Mouse (Mus musculus) midbrain, embryonic 11.5 days (tissue): ENCODE measurements at regions not wholly inside any gene's neighbourhood (a gene's known extent, or its start where the extent isn't known, plus 50 kb on each side); places are given as distances from the start of the nearest gene placed in this dataset.

Experiments used
- ATAC-seq: fragments of 200-750 bp; cut with Nextera tagmentation; 2 replicates; pipeline ENCODE4 v1.8.0; 2017; ENCODE audit warnings: moderate TSS enrichment, moderate library complexity; ENCODE audit not compliant: low FRiP score
- DNase-seq: peaks from one replicate; pipeline ENCODE4 v3.0.0; 2015; ENCODE audit warnings: low spot score; ENCODE audit errors: missing footprints
- H3K27ac ChIP-seq: fragments of 300-500 bp; sonication (generic); 2 replicates; pipeline ENCODE4 v1.5.1; 2014; ENCODE audit warnings: low read depth, low read length
- H3K27me3 ChIP-seq: fragments of 300-500 bp; sonication (generic); 2 replicates; pipeline ENCODE4 v1.6.1; 2014; ENCODE audit warnings: mild to moderate bottlenecking, low read length, moderate library complexity, mixed read lengths; ENCODE audit not compliant: control insufficient read depth, insufficient read depth
- H3K36me3 ChIP-seq: fragments of 300-500 bp; sonication (generic); 2 replicates; pipeline ENCODE4 v1.6.1; 2014; ENCODE audit warnings: mild to moderate bottlenecking, low read length, moderate library complexity, mixed read lengths; ENCODE audit not compliant: control insufficient read depth, insufficient read depth
- H3K4me1 ChIP-seq: fragments of 300-500 bp; sonication (generic); 2 replicates; pipeline ENCODE4 v1.6.1; 2014; ENCODE audit warnings: low read length; ENCODE audit not compliant: control insufficient read depth, insufficient read depth
- H3K4me2 ChIP-seq: fragments of 300-500 bp; sonication (generic); 2 replicates; pipeline ENCODE4 v1.6.1; 2014; ENCODE audit warnings: mild to moderate bottlenecking, moderate library complexity
- H3K4me3 ChIP-seq: fragments of 300-500 bp; sonication (generic); 2 replicates; pipeline ENCODE4 v1.5.1; 2014; ENCODE audit warnings: low read depth, low read length
- H3K9ac ChIP-seq: fragments of 300-500 bp; sonication (generic); 2 replicates; pipeline ENCODE4 v1.6.1; 2014; ENCODE audit warnings: low read length
- H3K9me3 ChIP-seq: fragments of 300-500 bp; sonication (generic); 2 replicates; pipeline ENCODE4 v1.6.1; 2016; ENCODE audit warnings: low read length; ENCODE audit not compliant: control insufficient read depth
- WGBS: fragments of 180-500 bp; shearing (Covaris S2); extraction: QIAGEN DNeasy Blood & Tissue Kit; methylation state at CpG from one replicate; pipeline ENCODE4 v1.1.7; 2014; 5-methylcytosine and 5-hydroxymethylcytosine counted together

DNA sequence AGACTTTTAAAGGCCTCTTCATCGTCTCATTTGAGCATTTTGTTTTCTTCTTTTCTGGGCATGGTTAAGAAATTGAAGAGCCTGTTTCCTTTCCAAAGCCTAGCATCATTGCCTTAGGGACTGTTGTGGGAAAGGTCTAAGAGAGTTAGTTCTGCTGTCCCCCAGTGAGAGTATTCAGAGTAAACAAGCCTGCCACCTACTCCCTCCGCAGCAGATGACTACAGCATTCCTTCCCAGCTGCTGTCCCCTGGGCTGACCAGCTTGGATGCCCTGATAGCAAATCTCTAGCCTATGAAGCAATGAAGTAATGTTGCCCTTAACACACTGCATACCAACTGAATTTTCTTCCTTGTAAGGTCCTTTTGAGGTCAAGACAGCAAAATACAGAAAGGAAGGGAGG lies 164.9 kb downstream of the Moxd1 start:
- ATAC-seq (no peak), DNase-seq (no peak)
- no peaks in the 10 kb centered on the region for H3K9me3 ChIP-seq
- H3K4me2 ChIP-seq = no peak overlapping the region
- H3K27ac ChIP-seq = no peak overlapping the region
- no peaks in the 10 kb centered on the region for H3K36me3 ChIP-seq
- no peak overlapping the region for H3K4me3 ChIP-seq
- H3K4me1 ChIP-seq = no peaks in the 10 kb centered on the region
- no peak overlapping the region for H3K9ac ChIP-seq
- H3K27me3 ChIP-seq = no peaks in the 10 kb centered on the region
- 61% methylated on average over 2 of the region's 2 CpGs for WGBS

DNA sequence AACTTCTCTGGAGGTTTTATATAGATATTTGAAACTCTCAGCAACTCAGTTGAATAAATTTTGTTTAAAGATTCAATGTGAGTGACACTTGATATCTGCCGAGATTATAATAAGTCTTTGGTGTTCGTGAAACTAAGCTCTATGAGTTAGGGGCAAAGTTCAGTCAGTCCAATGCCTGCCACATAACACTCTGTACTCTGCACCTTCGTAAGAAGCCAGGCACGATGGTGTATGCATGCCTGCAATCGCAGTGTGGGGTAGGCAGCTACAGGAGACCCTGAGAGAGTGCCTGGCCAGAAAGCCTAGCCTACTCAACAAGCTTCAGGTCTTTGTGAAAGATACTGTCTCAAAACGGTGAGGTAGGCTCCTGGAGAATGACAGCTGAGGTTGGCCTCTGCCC lies 167.7 kb downstream of the Moxd1 start:
- 85% methylated on average over 6 of the region's 6 CpGs for WGBS
- no peak for DNase-seq
- H3K27me3 ChIP-seq = no peaks in the 10 kb centered on the region

DNA sequence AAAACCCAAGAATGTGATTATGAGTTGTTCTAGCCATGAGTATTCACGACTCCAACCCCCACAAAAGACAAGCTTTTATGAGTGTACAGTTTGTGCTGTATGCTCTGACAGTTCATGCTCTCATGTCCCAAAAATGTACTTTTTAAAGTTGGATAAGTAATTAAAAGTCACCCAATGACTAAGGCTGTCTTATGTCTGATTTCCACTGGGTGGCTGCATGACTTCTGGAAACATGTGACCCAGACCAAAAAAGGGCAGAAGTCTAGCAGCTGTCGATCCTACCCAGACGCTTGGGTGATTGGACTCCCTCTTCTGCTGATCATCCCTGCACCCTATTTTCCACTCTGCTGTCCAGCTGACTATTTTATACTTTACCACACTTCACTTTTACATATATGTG lies 168.7 kb downstream of the Moxd1 start:
- H3K9me3 ChIP-seq = no peaks in the 10 kb centered on the region
- no peaks in the 10 kb centered on the region for H3K4me1 ChIP-seq
- WGBS = 86% methylated on average over 3 of the region's 3 CpGs
- no peaks in the 10 kb centered on the region for H3K27me3 ChIP-seq
- H3K27ac ChIP-seq = no peak overlapping the region
- no peak overlapping the region for H3K4me2 ChIP-seq
- H3K36me3 ChIP-seq = no peaks in the 10 kb centered on the region
- H3K9ac ChIP-seq = no peak overlapping the region
- ATAC-seq (no peak), DNase-seq (no peak)
- no peak overlapping the region for H3K4me3 ChIP-seq

More for the DNA sequence above, 167.7 kb downstream of the Moxd1 start:
- no peaks in the 10 kb centered on the region for H3K4me1 ChIP-seq
- no peaks in the 10 kb centered on the region for H3K36me3 ChIP-seq
- H3K9me3 ChIP-seq = no peaks in the 10 kb centered on the region
- no peak overlapping the region for H3K27ac ChIP-seq
- no peak overlapping the region for H3K4me3 ChIP-seq
- no peak for ATAC-seq
- no peak overlapping the region for H3K4me2 ChIP-seq
- H3K9ac ChIP-seq = no peak overlapping the region

DNA sequence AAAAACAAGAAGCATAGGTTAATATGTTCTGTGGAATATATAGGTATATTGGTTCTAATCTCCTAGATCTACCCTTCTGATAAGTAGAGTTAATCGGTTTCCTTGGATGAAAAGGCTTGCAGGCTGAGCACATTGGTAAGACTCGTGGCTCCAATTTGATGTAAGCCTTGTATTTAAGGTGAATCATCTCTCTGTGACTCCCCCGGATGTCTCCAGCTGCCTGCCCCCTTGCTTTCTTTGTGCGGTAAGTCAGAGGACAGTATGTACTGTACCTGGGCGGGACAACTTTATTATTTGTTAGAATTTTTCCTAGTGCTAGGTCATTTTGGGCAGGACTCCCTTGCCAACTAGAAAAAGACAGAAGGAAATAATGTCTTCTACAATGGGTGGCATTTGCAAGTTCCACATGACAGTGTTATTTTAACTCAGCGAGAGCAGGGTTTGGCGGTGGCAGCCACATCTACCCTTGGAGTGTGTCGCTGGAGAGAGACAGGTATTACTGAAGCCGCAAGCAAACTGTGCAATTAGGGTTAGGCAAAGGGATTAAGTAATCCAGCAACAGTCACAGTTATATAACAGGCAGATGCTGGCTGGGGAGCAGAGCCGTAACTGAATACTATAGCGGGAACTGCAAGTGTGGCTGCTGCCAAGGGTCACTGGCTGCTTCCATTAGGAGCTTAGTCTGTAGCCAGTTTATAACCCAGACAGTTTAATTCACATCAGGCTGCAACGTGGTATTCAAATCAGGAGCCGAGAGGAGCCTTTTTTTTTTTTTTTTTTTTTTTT lies 172.9 kb downstream of the Moxd1 start:
- no peak for DNase-seq
- no peak overlapping the region for H3K9ac ChIP-seq
- H3K36me3 ChIP-seq = no peaks in the 10 kb centered on the region
- H3K27me3 ChIP-seq = no peaks in the 10 kb centered on the region
- H3K9me3 ChIP-seq = no peaks in the 10 kb centered on the region
- H3K27ac ChIP-seq = no peak overlapping the region
- H3K4me3 ChIP-seq = no peak overlapping the region
- no peaks in the 10 kb centered on the region for H3K4me1 ChIP-seq
- no peak overlapping the region for H3K4me2 ChIP-seq
- WGBS = 74% methylated on average over 13 of the region's 13 CpGs
- ATAC-seq = no peak

DNA sequence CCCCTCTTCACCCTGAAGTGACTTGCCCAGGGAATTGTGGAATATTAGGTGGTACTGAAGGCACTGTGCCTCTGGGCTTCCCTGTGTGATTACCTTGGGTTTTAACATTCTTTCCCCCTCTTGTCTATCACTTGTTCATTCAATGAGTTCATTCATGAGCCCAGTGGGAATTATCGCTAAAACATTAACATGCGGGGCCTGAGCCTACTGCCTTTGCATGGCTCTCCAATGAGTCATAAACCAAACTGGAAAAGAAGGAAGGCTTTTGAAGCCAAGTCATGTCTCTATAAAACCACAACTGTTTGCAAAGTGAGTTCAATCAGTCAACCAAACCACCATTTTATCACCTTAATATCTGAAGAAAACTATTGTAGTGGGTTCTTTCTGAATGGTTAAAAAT lies 173.8 kb downstream of the Moxd1 start:
- Histone ChIP-seq H3K9me3 (no peaks in the 10 kb centered on the region), H3K9ac (no peak overlapping the region), H3K27ac (no peak overlapping the region), H3K27me3 (no peaks in the 10 kb centered on the region), H3K4me1 (no peaks in the 10 kb centered on the region), H3K4me3 (no peak overlapping the region), H3K36me3 (no peaks in the 10 kb centered on the region), H3K4me2 (no peak overlapping the region)
- 95% methylated on average over 2 of the region's 2 CpGs for WGBS
- DNase-seq = no peak
- ATAC-seq = no peak

DNA sequence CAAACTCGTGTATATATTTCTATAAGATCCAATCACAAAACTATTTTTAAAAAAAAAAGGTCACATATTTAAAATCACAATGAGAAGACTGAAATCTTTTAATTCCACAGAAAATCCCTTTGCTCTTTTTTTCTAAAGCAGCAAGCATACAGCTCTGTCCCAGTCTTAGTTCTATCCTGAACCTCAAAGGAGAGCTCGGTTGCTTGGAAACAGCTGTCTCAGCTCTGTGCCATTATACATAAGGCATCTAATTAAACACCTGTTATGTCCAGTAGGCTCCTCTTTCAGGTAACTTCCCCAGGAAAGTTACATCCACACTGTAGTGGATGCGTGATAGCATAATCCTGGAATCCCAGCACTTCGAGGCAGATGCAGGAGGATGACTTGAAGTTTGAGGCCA lies 181.5 kb downstream of the Moxd1 start:
- ATAC-seq = no peak
- H3K27me3 ChIP-seq = no peaks in the 10 kb centered on the region
- H3K9me3 ChIP-seq = no peaks in the 10 kb centered on the region
- H3K36me3 ChIP-seq = no peaks in the 10 kb centered on the region
- no peak overlapping the region for H3K27ac ChIP-seq
- H3K4me3 ChIP-seq = no peak overlapping the region
- H3K4me1 ChIP-seq = peaks cover 14% of the 10 kb centered on the region
- DNase-seq = no peak
- WGBS = 51% methylated on average over 4 of the region's 4 CpGs
- H3K4me2 ChIP-seq = no peak overlapping the region
- H3K9ac ChIP-seq = no peak overlapping the region

DNA sequence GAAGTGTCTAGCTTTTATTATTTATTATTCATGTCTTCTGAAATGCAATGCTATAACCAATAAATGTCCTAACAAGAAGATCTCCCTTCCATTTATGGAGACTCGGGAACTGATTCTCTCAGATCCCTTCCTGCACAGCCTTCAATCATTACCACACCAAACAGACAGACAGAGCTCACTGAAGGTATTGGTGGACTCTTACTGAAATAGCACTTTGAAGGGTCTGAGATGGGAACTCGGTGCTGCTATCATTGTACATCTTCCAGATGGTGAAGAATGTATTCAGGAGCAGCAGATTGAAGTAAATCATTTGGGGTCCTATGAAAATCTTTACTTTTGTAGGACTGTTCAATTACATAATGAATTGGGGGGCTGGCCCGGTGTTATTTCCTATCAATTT lies 183.6 kb downstream of the Moxd1 start:
- H3K27ac ChIP-seq = no peak overlapping the region; the same call in 1 of the 2 replicates
- DNase-seq (peak; percentile 86), ATAC-seq (peak; percentile 57; the same call in 1 of the 2 replicates)
- no peak overlapping the region for H3K4me3 ChIP-seq
- no peaks in the 10 kb centered on the region for H3K36me3 ChIP-seq
- no peak overlapping the region for H3K4me2 ChIP-seq
- WGBS = 36% methylated on average over 3 of the region's 3 CpGs
- H3K4me1 ChIP-seq = peaks cover 14% of the 10 kb centered on the region
- H3K9ac ChIP-seq = no peak overlapping the region
- no peaks in the 10 kb centered on the region for H3K9me3 ChIP-seq
- H3K27me3 ChIP-seq = no peaks in the 10 kb centered on the region

DNA sequence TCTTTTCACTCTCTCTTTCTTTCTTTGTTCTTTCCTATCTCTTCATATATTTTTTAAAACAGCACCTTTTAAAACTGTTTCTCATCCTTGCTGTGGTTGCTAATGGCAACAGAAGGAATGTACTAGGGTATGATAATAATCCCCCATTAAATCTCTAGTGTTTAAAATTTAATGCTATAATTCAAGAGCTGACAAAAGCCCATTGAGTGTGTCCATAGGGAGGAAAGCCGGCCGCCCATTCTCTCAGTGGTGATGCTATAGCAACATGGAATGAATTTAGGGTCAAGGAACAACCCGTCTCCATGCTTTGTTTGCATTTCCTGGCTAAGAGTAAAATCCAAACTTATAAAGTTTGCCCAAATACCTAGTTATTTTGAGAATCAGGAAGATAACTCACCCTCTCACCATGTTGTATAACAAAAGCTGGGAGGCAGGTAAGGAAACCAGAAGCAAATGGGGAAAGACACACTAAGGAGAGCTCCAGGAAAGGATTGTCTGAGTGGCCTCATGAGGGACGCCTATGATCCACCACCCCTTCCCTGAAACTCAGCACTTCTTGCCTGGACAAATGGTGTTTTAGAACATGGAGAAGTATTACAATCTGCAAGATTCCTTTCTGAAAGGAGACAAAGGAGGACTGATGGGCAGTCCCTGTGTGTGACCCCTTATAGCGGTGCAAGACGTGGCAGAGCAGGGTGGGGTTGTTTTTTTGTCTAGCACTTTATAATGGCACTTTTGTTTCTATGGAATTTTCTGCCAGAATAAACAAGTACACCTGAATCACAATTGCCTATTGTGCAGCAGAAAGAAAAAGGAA lies 184.3 kb downstream of the Moxd1 start:
- 20% methylated on average over 6 of the region's 6 CpGs for WGBS
- peak; percentile 90 for ATAC-seq
- H3K9me3 ChIP-seq = no peaks in the 10 kb centered on the region
- DNase-seq = peak; percentile 92
- H3K4me3 ChIP-seq = no peak overlapping the region
- peak overlapping the region; percentile 67 for H3K27ac ChIP-seq
- H3K9ac ChIP-seq = no peak overlapping the region
- no peaks in the 10 kb centered on the region for H3K36me3 ChIP-seq
- peaks cover 14% of the 10 kb centered on the region for H3K4me1 ChIP-seq
- H3K27me3 ChIP-seq = no peaks in the 10 kb centered on the region
- peak overlapping the region; percentile 14; the same call in 1 of the 2 replicates for H3K4me2 ChIP-seq

DNA sequence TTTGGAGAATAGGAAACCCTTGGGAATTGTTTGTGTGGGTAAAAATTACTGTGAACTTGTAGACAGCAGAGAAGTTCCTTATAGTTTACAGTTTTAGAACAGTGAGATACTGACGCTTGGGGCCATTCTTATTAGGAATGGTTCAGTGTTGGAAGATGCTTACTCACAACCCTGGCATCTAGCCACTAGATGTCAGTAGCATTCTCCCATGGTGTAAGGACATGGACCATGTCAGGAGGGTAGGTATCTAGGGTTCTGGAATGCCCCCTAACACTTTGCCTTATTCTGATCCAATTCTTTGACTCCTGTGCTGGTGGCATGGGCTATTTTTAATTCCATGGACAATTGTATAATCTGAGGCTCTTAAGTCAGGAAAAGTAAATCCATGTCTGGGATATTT lies 185.3 kb upstream of the Ccn2 start:
- H3K27me3 ChIP-seq = no peaks in the 10 kb centered on the region
- H3K4me3 ChIP-seq = no peak overlapping the region
- H3K4me1 ChIP-seq = peaks cover 14% of the 10 kb centered on the region
- no peak for ATAC-seq
- no peaks in the 10 kb centered on the region for H3K9me3 ChIP-seq
- peak; percentile 88 for DNase-seq
- H3K36me3 ChIP-seq = no peaks in the 10 kb centered on the region
- 66% methylated on average over 1 of the region's 1 CpGs for WGBS
- no peak overlapping the region for H3K27ac ChIP-seq
- H3K9ac ChIP-seq = no peak overlapping the region
- H3K4me2 ChIP-seq = no peak overlapping the region
